Mouse (Mus musculus): ENCODE measurements at regions not wholly inside any gene's neighbourhood (a gene's known extent, or its start where the extent isn't known, plus 50 kb on each side); places are given as distances from the start of the nearest gene placed in this dataset.

- TF ChIP-seq EP300 (IDR thresholded peaks at IDR 0.05; ENCODE audit: low read depth) (no peak), CTCF (IDR thresholded peaks at IDR 0.05; ENCODE audit: low read depth) (no peak)
These were observed 117.4 kb upstream of the Otud4 start for GRCm38 (mm10) chr8:79522040-79522439.
